Mouse (Mus musculus) CD4-positive, CD25-positive, alpha-beta regulatory T cell, adult 2 months (primary cell): ENCODE measurements at regions not wholly inside any gene's neighbourhood (a gene's known extent, or its start where the extent isn't known, plus 50 kb on each side); places are given as distances from the start of the nearest gene placed in this dataset.

Source experiments
- DNase-seq: peaks from one replicate; pipeline ENCODE4 v3.0.0-alpha.2; 2012; ENCODE audit warnings: low read depth, low spot score

DNA sequence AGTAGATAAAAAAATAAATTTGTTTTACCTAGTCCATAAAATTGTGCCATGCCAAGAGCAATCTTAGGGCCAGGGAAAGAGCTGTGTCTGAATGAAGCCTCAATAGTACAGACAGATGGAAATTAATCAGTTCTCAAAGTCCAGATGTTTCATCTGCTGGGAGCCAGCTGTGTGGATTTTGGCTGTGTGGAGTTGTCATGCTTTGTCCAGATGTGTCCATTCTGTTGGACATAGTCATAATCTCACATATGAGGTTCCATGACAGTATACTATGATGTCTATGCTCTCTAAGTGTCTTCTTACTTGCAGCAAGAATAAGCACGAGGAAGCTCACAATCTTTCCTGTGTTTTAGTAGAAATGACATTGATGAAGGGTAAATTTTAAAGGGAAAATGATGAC is 105.8 kb upstream of the 4933415F23Rik start:
- no peak for DNase-seq

DNA sequence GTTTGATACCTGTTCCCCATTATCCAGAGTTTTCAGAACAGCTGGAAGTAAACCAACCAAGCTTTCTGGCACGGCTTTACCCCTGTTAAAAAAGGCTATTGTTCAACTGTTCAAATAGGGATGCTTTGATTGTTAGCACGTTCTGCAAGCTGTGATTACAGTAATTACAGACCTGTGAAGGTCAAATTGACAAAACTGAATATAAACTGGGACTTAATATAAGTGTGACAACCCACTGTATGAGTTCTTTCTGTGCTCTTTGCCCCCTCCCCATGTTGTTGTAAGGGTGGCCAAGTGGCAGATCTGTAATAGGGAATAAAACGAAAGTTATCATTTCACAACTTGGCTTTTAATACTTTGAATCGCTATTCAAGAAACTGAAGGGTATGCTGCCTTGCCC is 105.0 kb upstream of the 4933415F23Rik start:
- DNase-seq = no peak

DNA sequence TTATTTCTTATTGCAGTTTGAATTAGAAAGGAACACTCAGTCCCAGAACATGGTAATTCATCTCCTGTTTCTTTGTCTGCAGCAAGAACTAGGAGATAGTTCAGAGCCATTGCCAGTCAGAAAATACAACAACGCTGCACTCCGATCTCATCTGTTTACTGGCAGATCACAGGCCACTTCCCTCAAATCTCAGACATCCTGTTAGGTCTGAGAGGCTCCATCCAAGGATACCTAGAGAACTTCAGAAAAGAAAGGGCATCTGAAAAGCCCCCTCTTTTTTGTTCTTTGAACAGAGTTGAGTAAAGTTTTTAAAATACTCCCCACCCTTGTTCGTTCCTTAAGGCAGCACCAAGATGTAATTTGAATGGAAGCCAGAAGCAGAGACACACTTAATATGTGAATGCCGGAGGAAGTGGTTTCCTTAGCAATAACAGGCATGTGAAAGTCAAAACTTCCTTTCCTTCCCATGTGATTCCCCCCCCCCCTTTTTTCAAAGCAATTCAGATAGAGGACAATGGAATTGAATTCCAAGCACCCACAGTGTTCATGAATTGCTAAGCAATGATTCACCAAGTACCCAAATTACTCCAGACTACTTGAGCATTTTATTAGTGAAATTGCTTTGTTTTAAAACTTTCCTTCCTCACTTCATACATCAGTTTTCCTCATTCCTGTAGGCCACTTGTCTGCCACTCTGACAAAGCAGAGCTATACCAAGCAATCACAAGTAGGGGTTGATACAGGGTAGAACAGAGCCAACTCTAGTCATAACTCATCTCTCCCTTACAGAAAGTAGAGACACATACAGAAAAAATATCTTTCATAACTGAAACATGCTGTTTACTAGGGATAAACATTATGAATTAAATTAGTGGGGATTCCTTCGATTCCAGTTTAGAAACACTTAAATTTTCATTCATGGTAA is 100.7 kb upstream of the 4933415F23Rik start:
- no peak for DNase-seq

- DNase-seq = no peak
These were observed 98.4 kb upstream of the 4933415F23Rik start for GRCm38 (mm10) chr1:23200460-23200859.

DNA sequence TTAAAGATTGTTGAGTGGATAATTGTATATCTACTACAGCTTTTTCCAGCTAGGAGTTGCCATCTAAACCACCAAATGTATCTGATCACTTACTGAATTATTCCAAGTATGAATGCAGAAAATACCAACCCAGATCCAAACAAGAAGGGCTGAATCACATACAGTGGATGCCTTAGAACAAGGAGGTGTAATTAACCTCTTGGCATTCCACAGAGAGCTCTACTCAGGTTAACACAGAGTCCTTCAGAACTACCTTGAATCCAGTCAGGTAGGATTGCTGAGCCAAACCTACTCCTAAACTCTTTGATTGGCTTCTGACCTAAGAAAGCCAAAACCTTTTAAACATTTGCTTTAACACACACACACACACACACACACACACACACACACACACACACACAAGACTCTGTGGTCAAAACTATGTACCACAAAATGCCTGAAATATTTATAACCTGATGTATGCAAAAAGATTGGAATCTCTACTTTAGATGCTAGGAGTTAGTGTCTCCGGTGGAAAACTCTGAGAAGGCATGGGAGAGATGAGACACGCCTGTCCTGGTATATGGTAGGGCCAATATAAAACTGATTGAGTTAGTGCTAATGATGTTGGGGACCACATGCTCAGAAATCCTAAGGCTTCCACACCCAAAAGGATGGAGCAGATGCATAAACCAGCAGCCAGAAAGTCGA is 88.4 kb upstream of the 4933415F23Rik start:
- DNase-seq = no peak

DNA sequence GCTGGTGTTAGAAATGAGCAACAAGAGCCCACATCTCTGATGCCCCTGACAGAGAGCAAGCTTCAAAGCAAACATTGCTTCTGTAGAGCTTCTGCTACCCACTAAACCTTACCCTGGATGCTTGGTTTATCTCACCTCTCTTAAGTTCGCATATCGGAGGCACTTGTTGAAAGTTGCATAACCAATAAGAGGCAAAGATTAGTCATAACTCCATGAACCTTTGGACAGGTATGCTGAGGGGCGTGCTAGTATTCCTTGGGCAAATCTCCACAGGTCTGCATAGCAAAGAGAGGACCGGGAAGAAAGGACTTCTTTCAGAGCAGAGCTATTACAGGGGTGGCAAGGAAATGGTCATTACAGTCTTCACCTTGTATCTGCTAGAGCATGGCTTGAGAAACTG is 87.7 kb upstream of the 4933415F23Rik start:
- no peak for DNase-seq

DNA sequence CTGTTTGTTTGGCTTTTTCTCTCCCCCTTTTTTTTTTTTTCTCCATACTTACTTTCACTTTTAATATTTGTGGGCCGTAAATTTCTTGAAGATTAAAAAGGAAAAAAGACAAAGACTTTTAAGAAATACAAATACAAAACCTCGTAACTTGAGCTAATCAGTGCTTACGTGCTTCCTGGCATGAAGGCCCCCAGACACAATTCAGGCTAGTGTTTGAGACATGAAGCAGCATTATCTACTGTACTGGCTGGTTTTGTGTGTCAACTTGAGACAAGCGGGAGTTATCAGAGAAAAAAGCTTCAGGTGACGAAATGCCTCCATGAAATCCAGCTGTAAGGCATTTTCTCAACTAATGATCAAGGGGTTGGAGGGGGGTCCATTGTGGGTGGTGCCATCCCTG is 86.2 kb upstream of the 4933415F23Rik start:
- DNase-seq = no peak

DNA sequence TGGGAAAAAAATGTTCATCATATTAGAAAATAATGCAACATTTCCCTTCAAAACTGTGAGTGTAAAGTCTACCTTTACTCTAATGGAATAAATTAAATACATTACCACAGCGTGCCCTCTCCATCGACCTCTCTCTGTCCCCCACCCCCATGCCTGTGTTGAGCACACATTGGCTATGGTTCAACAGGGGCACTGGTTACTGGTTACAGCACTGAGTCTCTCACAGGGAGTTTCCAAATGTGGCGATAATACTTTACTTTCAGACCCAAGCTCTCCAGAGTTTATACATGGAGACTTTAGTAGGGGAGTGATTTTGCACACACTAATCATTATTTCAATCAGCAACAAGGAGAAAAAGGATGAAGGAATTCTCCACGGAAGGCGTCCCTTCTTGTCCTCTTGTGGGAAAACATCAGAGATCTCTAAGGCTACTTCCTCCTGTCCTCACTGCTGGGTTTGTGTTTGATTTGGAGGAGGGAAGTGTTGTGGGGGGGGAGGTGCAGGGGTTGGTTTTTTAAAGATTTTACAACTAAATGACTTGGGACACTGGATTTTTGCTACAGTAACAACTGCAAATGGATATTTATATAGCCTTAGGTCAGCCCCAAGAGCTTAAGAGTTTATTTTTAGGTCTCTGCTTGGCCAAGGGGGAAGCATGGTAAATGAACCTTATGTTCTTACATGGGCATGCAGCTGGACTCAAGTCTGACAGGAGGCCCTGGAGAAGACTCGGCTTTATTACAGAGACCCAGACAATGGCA is 85.6 kb upstream of the 4933415F23Rik start:
- DNase-seq = no peak

DNA sequence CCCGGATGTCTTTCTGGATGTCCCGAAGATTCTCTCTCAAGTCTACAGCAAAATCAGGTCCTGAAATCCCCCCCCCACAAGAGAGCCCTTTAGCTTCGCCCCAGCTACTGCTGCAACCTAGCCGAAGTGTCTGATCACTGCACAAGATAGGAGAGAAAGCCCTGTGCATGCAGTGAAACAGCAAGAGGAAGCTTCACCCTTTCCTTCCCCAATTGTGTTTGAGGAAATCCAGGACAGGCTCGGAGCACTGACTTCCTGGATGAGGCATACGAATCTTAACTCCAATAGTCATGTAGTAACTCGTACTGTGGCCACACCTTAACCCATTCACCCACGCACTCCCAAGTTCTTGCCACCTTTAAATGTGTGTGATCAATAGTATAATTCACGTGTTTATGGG is 82.7 kb upstream of the 4933415F23Rik start:
- DNase-seq = no peak

DNA sequence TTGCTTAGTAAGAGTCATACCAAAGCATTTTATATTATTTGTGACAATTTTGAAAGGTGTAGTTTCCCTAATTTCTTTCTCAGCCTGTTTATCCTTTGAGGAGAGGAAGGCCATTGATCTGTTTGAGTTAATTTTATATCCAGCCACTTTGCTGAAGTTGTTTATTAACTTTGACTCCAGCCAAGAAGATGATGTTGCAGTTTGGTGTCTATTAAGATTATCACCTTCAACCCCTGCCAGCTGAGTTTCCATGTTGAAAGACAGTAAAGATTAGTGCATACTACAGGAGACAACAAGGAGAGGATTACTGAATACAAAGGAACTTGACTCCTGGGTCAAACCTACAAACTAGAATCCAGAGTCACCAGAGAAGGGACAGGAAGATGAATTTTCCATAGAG is 80.5 kb upstream of the 4933415F23Rik start:
- no peak for DNase-seq

- no peak for DNase-seq
These were observed 76.4 kb upstream of the 4933415F23Rik start for GRCm38 (mm10) chr1:23178335-23178974.

- no peak for DNase-seq
These were observed 72.0 kb upstream of the 4933415F23Rik start for GRCm38 (mm10) chr1:23174022-23174421.

DNA sequence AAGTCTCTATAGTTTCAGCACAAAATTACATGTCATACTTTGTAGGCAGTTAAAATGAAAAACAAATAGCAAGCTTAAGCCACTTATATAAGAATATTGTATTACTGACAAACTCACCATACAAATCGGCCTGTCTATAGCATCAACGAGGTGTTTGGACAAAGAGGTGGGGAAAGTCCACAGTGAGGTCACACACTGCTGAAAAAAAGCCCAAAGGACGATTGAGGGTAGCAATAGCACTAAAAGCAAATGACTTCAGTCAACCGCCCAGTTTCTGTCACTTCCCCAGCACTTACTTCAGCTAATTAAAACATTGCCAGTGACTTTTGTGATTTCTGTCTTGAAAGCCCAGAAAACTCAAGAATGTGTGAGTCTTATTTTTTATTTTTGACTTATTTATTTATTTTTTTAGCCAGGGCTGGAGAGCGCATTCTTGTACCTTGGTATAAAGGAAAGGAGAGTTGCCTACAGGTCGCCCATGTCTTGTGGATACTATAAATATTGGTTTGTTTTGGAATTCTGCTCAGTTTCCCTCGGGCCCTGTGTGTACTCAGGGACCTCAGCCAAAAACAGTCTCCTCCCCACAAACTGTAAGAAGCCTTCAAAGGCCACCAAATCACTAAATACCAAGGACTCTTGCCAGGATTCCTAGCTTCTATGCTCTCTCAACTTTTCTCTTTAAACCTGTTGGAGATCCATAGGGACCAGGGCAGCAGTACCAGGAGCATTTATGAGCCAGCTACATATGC is 71.2 kb upstream of the 4933415F23Rik start:
- DNase-seq = no peak

DNA sequence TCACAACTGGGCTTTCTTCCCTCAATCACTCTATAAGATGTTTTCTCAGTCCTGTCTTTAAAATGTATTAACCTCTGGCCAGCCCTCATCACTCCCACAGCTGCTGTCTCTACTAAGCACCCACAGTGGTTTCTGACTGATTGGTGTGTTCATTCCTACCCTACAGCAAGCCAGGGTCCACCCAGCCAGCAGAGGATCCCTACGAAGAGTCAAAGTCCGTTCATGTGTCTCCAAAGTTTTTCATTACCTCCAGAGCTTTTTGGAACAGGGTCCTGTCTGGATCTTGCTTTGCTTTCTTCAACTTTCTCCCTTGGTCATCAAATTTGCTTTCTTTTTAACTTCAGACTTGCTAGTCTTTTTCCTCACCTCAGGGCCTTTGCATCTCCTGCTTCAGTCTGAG is 69.3 kb upstream of the 4933415F23Rik start:
- no peak for DNase-seq

- DNase-seq = no peak
These were observed 68.7 kb upstream of the 4933415F23Rik start for GRCm38 (mm10) chr1:23170711-23171110.

DNA sequence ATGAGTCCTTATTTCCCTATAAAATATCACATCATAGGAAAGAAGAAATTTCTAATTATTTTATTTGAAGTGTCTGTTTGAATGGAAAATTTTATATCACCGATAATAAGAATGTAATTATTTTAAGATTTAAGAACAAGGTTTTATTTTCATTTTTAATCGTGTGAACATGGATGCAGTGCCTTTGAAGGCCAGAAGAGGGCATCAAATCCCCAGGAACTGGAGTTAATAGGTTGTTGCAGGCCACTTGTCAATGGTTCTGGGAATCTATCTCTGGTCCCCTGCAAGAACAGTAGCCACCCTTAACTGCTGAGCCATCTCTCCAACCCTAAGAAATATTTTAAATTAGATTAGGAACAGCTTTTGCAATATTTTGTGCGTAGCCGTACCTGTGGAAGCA is 66.5 kb upstream of the 4933415F23Rik start:
- no peak for DNase-seq

DNA sequence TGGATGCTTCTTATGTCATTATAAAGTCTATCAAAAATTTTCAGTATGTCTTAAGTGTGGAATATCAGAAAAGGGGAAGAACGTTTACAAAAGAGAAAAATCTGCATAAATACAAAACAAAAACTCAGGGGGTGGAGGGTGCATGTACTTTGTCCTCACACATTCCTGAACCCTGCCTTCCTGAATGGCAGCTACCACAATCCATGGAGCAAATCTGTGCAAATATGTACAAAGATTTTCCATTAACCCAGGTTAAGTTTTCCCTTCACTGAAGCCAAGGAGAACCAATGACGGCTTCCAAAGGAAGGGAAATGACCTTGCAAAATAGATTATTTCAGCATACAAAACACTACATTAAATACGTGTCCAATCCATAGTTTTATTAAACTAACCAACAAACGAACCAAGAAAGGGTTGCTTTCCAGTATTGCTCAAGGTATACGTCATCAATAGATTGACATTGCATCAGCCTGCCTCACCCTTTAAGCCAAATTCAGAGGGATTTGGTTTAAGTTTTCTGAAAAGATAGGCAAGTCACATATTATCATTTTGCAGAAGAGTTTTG is 61.4 kb upstream of the 4933415F23Rik start:
- no peak for DNase-seq

DNA sequence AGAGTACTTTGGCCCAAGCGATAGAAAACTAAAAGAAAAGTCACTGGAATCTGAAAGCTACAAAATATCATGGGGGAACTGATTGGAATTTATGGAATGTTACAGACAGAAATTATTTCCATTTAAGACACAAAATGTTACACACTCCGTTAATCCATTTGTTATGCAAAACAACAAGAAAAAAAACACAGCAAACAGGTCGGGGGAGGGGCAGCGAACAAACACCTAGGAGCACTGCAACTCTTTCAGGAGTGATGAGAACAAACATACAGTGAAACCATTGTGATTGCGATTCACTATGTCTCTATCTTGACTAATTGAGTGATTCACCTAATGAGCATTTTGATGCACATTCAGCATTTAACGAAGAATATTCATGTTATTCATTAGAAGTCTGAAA is 60.7 kb upstream of the 4933415F23Rik start:
- no peak for DNase-seq
